Mouse (Mus musculus) lung, embryonic 14.5 days (tissue): ENCODE measurements at regions not wholly inside any gene's neighbourhood (a gene's known extent, or its start where the extent isn't known, plus 50 kb on each side); places are given as distances from the start of the nearest gene placed in this dataset.
A peak's percentile ranks its signal among the peaks of the same experiment; 100 is the strongest.

ENCODE experiments used
- ATAC-seq: fragments of 200-750 bp; cut with Nextera tagmentation; 2 replicates; pipeline ENCODE4 v1.8.0; 2017; ENCODE audit warnings: mild to moderate bottlenecking, moderate TSS enrichment, moderate library complexity; ENCODE audit not compliant: insufficient read depth
- DNase-seq: peaks from one replicate; pipeline ENCODE4 v3.0.0-alpha.2; 2015
- H3K27ac ChIP-seq: fragments of 300-500 bp; sonication (generic); 2 replicates; pipeline ENCODE4 v1.5.1; 2014; ENCODE audit warnings: low read depth, mild to moderate bottlenecking, moderate library complexity
- H3K27me3 ChIP-seq: fragments of 300-500 bp; sonication (generic); 2 replicates; pipeline ENCODE4 v1.6.1; 2014; ENCODE audit warnings: low read length, control low read depth; ENCODE audit not compliant: insufficient read depth
- H3K36me3 ChIP-seq: fragments of 300-500 bp; sonication (generic); 2 replicates; pipeline ENCODE4 v1.6.1; 2014; ENCODE audit warnings: control low read depth; ENCODE audit not compliant: insufficient read depth
- H3K4me1 ChIP-seq: fragments of 300-500 bp; sonication (generic); 2 replicates; pipeline ENCODE4 v1.6.1; 2014; ENCODE audit warnings: antibody characterized with exemption, control low read depth; ENCODE audit not compliant: insufficient read depth
- H3K4me2 ChIP-seq: fragments of 300-500 bp; sonication (generic); 2 replicates; pipeline ENCODE4 v1.6.1; 2014; ENCODE audit warnings: mild to moderate bottlenecking
- H3K4me3 ChIP-seq: fragments of 300-500 bp; sonication (generic); 2 replicates; pipeline ENCODE4 v1.5.1; 2014; ENCODE audit warnings: low read depth, low read length
- H3K9ac ChIP-seq: fragments of 300-500 bp; sonication (generic); 2 replicates; pipeline ENCODE4 v1.6.1; 2014
- H3K9me3 ChIP-seq: fragments of 300-500 bp; sonication (generic); 2 replicates; pipeline ENCODE4 v1.6.1; 2016; ENCODE audit warnings: low read depth, low read length, control low read depth
- CTCF ChIP-seq: IDR thresholded peaks from 2 replicates; pipeline ENCODE4 v1.5.1; 2016; ENCODE audit warnings: antibody characterized with exemption, low read depth
- WGBS: fragments of 180-500 bp; shearing (Covaris S2); extraction: QIAGEN DNeasy Blood & Tissue Kit; methylation state at CpG from one replicate; pipeline ENCODE4 v1.1.7; 2014; 5-methylcytosine and 5-hydroxymethylcytosine counted together

GRCm38 (mm10) chr1:75692781-75693180 is 146.7 kb downstream of the Slc4a3 start:
- Histone ChIP-seq H3K4me1 (no peaks in the 10 kb centered on the region), H3K9ac (no peak overlapping the region), H3K9me3 (no peaks in the 10 kb centered on the region), H3K27me3 (no peaks in the 10 kb centered on the region), H3K4me2 (no peak overlapping the region), H3K27ac (no peak overlapping the region), H3K36me3 (no peaks in the 10 kb centered on the region), H3K4me3 (no peak overlapping the region)
- ATAC-seq (peak; percentile 54; the same call in 1 of the 2 replicates), DNase-seq (no peak)
- TF ChIP-seq CTCF = no peak
- WGBS = 86% methylated on average over 1 of the region's 1 CpGs

- WGBS = 27% methylated on average over 12 of the region's 12 CpGs
- TF ChIP-seq CTCF = no peak
- H3K27ac ChIP-seq = 0 out of 2 replicates have a peak overlapping the region, but pooled peaks have one; percentile 16
- ATAC-seq (peak; percentile 86), DNase-seq (peak; percentile 39)
- H3K36me3 ChIP-seq = no peaks in the 10 kb centered on the region
- H3K27me3 ChIP-seq = no peaks in the 10 kb centered on the region
- no peak overlapping the region for H3K4me2 ChIP-seq
- H3K4me3 ChIP-seq = no peak overlapping the region
- H3K4me1 ChIP-seq = no peaks in the 10 kb centered on the region
- H3K9me3 ChIP-seq = no peaks in the 10 kb centered on the region
- H3K9ac ChIP-seq = no peak overlapping the region
These were observed 147.3 kb downstream of the Slc4a3 start for GRCm38 (mm10) chr1:75693231-75693914.

DNA sequence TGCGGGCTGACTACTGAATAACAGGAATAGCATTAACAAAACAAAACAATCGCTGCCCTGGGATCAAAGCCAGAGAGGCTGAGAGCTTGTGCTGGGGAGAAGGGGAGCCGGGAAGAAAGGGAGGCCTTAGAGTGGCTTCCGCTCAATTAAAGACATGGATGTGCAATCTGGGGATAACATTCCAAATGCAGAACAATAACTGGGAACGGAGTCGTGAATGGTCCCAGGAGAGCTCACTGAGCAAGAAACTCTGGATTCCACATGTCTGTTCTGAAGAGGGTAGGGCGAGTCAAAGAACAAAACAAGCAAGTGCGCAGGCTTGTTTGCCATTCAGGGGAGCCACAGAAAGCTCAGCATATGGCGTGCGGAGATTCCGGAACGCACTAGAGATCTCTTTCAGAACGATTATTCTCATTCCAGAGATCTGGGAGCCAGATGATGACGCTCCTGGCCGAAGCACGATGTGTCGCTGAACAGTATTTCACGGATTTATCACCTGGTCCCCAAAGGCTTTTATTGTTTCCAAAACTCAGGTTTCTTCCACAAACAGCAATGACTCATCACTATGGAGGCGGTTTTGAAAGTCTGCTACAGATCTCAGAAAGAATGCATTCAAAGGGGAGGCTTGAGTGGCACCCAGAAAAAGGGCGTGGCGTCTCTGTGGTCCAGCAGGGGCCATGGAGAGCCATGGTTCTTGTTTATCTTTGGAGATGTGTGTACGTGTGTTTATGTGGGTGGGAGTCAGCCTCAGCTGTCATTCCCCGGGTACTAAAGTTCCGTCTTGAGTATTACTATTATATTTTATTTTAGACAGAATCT is 159.0 kb downstream of the Slc4a3 start:
- Histone ChIP-seq H3K27ac (no peak overlapping the region), H3K27me3 (no peaks in the 10 kb centered on the region), H3K4me2 (no peak overlapping the region), H3K9me3 (no peaks in the 10 kb centered on the region), H3K9ac (no peak overlapping the region), H3K4me1 (no peaks in the 10 kb centered on the region), H3K36me3 (no peaks in the 10 kb centered on the region), H3K4me3 (no peak overlapping the region)
- 50% methylated on average over 24 of the region's 24 CpGs for WGBS
- ATAC-seq = no peak
- DNase-seq = peak; percentile 35
- TF ChIP-seq CTCF = no peak

GRCm38 (mm10) chr1:75706126-75706525 is 160.1 kb downstream of the Slc4a3 start:
- no peak for TF ChIP-seq CTCF
- no peak overlapping the region for H3K27ac ChIP-seq
- no peak overlapping the region for H3K4me2 ChIP-seq
- H3K27me3 ChIP-seq = no peaks in the 10 kb centered on the region
- DNase-seq (no peak), ATAC-seq (no peak)
- WGBS = 59% methylated on average over 9 of the region's 9 CpGs
- H3K4me1 ChIP-seq = no peaks in the 10 kb centered on the region
- H3K36me3 ChIP-seq = no peaks in the 10 kb centered on the region
- no peak overlapping the region for H3K4me3 ChIP-seq
- H3K9me3 ChIP-seq = no peaks in the 10 kb centered on the region
- no peak overlapping the region for H3K9ac ChIP-seq

- Histone ChIP-seq H3K9ac (no peak overlapping the region), H3K9me3 (no peaks in the 10 kb centered on the region), H3K36me3 (no peaks in the 10 kb centered on the region), H3K27ac (no peak overlapping the region), H3K4me1 (no peaks in the 10 kb centered on the region), H3K4me2 (no peak overlapping the region), H3K27me3 (no peaks in the 10 kb centered on the region), H3K4me3 (no peak overlapping the region)
- DNase-seq = no peak
- WGBS = 64% methylated on average over 5 of the region's 5 CpGs
- no peak for TF ChIP-seq CTCF
- ATAC-seq = no peak
These were observed 177.4 kb downstream of the Slc4a3 start for GRCm38 (mm10) chr1:75723431-75723830.

- Histone ChIP-seq H3K9me3 (no peaks in the 10 kb centered on the region), H3K27ac (no peak overlapping the region), H3K4me3 (no peak overlapping the region), H3K4me1 (no peaks in the 10 kb centered on the region), H3K4me2 (no peak overlapping the region), H3K27me3 (no peaks in the 10 kb centered on the region), H3K36me3 (no peaks in the 10 kb centered on the region), H3K9ac (no peak overlapping the region)
- ATAC-seq (no peak), DNase-seq (no peak)
- no peak for TF ChIP-seq CTCF
- 87% methylated on average over 2 of the region's 2 CpGs for WGBS
These were observed 179.3 kb downstream of the Slc4a3 start for GRCm38 (mm10) chr1:75725329-75725728.

DNA sequence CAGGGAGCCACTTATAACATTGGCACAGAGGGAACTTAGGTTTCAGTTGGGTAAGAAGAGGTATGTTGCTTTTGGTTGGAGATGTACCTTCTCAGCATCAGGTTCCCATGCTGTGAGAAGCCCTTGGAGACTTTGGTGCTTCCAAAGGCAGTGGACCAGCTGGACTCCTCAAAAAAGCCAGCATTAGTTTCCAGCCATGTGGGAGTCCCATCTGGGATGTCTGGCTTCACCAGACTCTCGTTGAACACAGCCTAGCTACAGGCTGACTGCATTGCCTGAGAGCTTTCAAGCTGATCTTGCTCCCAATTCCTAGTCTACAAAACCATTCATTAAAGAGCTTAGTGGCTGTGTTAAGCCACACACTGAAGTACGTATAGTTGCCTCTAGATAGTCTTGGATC is 182.8 kb downstream of the Slc4a3 start:
- H3K9ac ChIP-seq = no peak overlapping the region
- no peak overlapping the region for H3K4me2 ChIP-seq
- H3K27ac ChIP-seq = no peak overlapping the region
- no peaks in the 10 kb centered on the region for H3K4me1 ChIP-seq
- no peak for TF ChIP-seq CTCF
- no peaks in the 10 kb centered on the region for H3K9me3 ChIP-seq
- no peaks in the 10 kb centered on the region for H3K36me3 ChIP-seq
- no peak for ATAC-seq
- WGBS = 54% methylated on average over 2 of the region's 2 CpGs
- DNase-seq = no peak
- no peak overlapping the region for H3K4me3 ChIP-seq
- no peaks in the 10 kb centered on the region for H3K27me3 ChIP-seq
